Mouse (Mus musculus): ENCODE data around the gene Elavl1. TPM values are rescaled to one million over a fixed set of nuclear protein-coding genes. Genes with fewer than 3 reads are reported as not detected.
A peak's percentile ranks its signal among the peaks of the same experiment; 100 is the strongest.
"Not testable (repeated sequence)": the region's sequence is repeated elsewhere in the genome, so short reads cannot be mapped to it uniquely, and the experiment has no call there.

Gene Elavl1
- 10 to 100 TPM; 56.9 to 57.7 TPM for total RNA-seq (2021)
- long read RNA-seq, experiment 1, full-length matches to known transcripts = 63 of 74 reads
- long read RNA-seq, experiment 1, partial matches to known transcripts = 3 of 74 reads
- long read RNA-seq, experiment 1, other reads (novel, unspliced or antisense) = 8 of 74 reads
- long read RNA-seq, experiment 2, full-length matches to known transcripts = 32 of 37 reads
- long read RNA-seq, experiment 2, partial matches to known transcripts = 0 of 37 reads
- long read RNA-seq, experiment 2, other reads (novel, unspliced or antisense) = 5 of 37 reads

- peak; percentile 98 to 99 for DNase-seq
Observed at GRCm38 (mm10) chr8:4324983-4325750, at the start of gene Elavl1, which contains the start of gene Ccl25. Gene Elavl1, minus strand, starts transcription at chr8:4325413. Gene Ccl25, plus strand, starts transcription at chr8:4325210.

- DNase-seq = no peak
Observed at GRCm38 (mm10) chr8:4372657-4373056, 47.4 kb upstream of the Elavl1 start.

GRCm38 (mm10) chr8:4370078-4370477 is 44.9 kb upstream of the Elavl1 start:
- peak; percentile 54 to 71 for DNase-seq

- DNase-seq = no peak
Observed at GRCm38 (mm10) chr8:4368470-4368869, 43.3 kb upstream of the Elavl1 start.

- peak in 1 of 2 experiments; percentile 26 for DNase-seq
Observed at GRCm38 (mm10) chr8:4367808-4368207, 42.6 kb upstream of the Elavl1 start.

- DNase-seq = no peak
Observed at GRCm38 (mm10) chr8:4366189-4366588, 41.0 kb upstream of the Elavl1 start.

GRCm38 (mm10) chr8:4360922-4361321 is 35.7 kb upstream of the Elavl1 start:
- DNase-seq = no peak

GRCm38 (mm10) chr8:4359362-4359761 is 34.1 kb upstream of the Elavl1 start:
- DNase-seq = no peak

GRCm38 (mm10) chr8:4355455-4355854 is 30.2 kb upstream of the Elavl1 start:
- no peak for DNase-seq

GRCm38 (mm10) chr8:4354516-4354915 is 29.3 kb upstream of the Elavl1 start:
- DNase-seq = no peak

GRCm38 (mm10) chr8:4353741-4354140 is 28.5 kb upstream of the Elavl1 start:
- no peak for DNase-seq

GRCm38 (mm10) chr8:4352562-4352961 is 27.3 kb upstream of the Elavl1 start:
- DNase-seq = not testable (repeated sequence)

GRCm38 (mm10) chr8:4350618-4351017 is 25.4 kb upstream of the Elavl1 start:
- no peak for DNase-seq

GRCm38 (mm10) chr8:4349335-4349734 is 24.1 kb upstream of the Elavl1 start:
- DNase-seq = no peak

- no peak for DNase-seq
Observed at GRCm38 (mm10) chr8:4348275-4348674, 23.1 kb upstream of the Elavl1 start.

GRCm38 (mm10) chr8:4347661-4348060 is 22.4 kb upstream of the Elavl1 start:
- no peak for DNase-seq

GRCm38 (mm10) chr8:4340207-4340606 is 15.0 kb upstream of the Elavl1 start:
- DNase-seq = no peak

GRCm38 (mm10) chr8:4335678-4336077 is 10.5 kb upstream of the Elavl1 start:
- no peak for DNase-seq

- DNase-seq = no peak
Observed at GRCm38 (mm10) chr8:4333966-4334365, 8.8 kb upstream of the Elavl1 start.

GRCm38 (mm10) chr8:4329000-4329399 is 3.8 kb upstream of the Elavl1 start:
- DNase-seq = no peak

- DNase-seq = peak in 1 of 2 experiments; percentile 10
Observed at GRCm38 (mm10) chr8:4325751-4326036, 481 bp upstream of the Elavl1 start.

- no peak for DNase-seq
Observed at GRCm38 (mm10) chr8:4324525-4324924, 688 bp downstream of the Elavl1 start.

- DNase-seq = no peak
Observed at GRCm38 (mm10) chr8:4323917-4324316, 1.3 kb downstream of the Elavl1 start.

- DNase-seq = peak; percentile 80 to 92
Observed at GRCm38 (mm10) chr8:4322470-4322869, 2.7 kb downstream of the Elavl1 start.

All from heart, adult 18-20 months (tissue).